Mouse (Mus musculus) forelimb bud, embryonic 11.5 days (tissue): ENCODE measurements around the gene Hist1h2ab.
A peak's percentile ranks its signal among the peaks of the same experiment; 100 is the strongest.

Experiments used
- DNase-seq: peaks from one replicate; pipeline ENCODE4 v3.0.0-alpha.2; 2012; ENCODE audit warnings: low read depth, low spot score

Hist1h2ab gene

DNA sequence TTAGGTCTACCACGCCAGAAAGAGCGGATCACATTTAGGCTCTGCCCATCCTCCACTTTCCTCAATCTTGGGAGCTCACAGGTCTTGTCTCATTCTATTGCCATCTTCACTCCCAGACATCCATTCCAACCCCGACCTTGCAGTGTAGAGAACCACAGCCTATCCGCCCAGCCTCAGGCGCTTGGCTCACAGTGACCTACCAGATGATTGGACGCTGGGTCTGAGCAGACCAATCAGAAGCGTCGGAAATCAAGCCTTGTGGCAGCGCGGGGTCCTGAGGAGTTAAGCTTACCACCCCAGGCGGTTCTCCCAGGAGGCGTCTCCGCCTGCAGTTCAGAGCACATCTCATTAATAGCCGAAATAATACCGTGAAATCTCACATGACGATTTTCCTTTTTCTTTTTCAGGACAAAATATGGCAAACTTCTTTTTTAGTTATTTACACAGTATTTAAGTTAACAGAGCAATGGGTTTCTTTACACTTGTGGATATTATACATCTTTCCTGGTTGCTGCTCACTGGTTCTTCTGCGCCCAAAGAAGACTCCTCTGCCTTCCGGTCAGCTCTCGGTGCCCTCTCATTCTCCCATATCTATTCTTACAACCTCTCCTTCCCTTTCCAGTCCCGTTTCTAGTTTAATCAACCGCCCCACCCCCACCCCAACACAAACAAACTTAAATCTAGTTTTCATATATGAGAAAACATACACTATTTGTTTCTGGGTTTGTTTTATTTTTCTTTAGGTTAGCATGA, 21.8 kb downstream of the Hist1h2ab start:
- peak; percentile 72 for DNase-seq

DNA sequence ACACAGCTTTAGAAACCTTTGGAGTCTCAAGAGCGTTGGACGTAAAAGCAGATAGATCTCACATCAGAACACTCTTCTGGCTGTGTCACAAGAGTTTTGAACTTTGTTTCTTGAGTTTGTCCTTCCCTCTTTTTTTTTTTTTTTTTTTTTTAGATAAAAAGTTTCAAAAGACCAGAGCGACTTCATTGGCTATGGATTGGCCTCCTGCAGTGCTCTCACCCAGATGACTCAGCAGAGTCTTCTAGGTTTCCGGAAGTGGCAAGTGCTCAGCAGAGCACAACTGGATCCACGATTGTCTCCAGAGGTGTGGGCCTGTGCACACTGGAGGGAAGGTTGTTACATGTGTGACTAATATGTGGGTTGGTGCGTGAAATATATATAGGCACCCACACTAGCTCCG, 27.4 kb downstream of the Hist1h2ab start:
- DNase-seq, result no peak

- no peak for DNase-seq
Observed at GRCm38 (mm10) chr13:23779025-23779424, 28.1 kb downstream of the Hist1h2ab start.

GRCm38 (mm10) chr13:23792520-23792919, 41.6 kb downstream of the Hist1h2ab start:
- DNase-seq, result peak; percentile 70

DNA sequence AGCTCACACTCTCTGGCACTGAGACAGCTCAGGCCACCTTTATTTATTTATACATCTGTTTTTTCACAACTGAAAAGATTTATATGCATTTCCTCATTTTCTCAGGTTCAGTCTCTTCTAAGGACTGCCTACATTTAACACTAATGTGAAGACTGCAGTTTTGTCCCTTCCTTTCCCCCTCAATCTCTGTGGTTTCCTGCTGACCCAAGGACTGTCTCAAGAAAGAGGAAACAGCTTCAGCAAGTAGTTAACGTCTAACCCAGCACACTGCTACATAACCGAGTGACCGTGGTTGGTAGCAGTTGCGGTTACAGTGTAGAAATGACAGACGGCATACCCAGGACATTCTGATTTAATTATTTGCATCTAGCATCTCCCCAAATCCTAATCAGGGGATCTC, 48.5 kb downstream of the Hist1h2ab start:
- DNase-seq, result no peak
